Mouse (Mus musculus) hematopoietic multipotent progenitor cell, adult 10-12 weeks (in vitro differentiated cells): Measurements from ENCODE around the gene Ncln. TPM values are rescaled to one million over a fixed set of nuclear protein-coding genes. Genes with fewer than 3 reads are reported as not detected.

Experiments used
- polyA plus RNA-seq: library from polyadenylated mRNA; stranded (reverse); fragments of >175 nt; gene quantifications from 2 replicates; pipeline ENCODE4 v1.2.3, GENCODE M21; 2012; ENCODE audit warnings: low replicate concordance

The Ncln gene
- 160 and 386 TPM in 2 replicates for polyA plus RNA-seq

GRCm38 (mm10) chr10:81496264-81496901 lies at the start of gene Ncln:
Ncln (minus strand) TSS chr10:81496392.

DNA sequence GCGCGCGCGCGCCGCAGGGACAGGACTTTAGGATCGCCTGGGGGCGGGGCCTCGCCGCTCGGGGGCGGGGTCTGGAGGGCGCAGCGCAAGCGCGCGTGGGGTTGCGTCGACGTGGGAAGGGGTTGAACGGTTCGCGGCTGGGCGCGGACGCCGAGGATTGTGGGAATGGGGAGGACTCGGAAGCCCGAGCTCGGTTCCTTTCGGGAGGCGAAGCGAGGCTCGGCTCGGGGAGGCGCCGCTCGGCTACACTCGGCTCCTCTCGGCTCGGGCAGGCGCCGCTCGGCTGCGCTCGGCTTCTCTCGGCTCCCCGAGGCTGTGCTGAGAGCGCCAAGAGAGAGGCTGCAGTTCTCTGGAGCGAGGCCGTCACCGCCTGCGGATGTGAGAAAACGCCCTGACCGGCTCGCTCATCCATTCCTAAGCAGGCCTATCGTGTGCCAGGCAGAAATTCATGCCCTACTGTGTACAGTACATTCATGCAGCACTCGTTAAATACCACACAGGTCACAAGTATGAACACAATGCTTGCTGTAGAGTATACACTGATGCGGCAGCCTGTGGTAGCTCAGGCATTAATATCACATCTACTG lies 49.1 kb upstream of the Ncln start, which contains the start of gene Gna11:
Gene Gna11, minus strand, starts transcription at position 30 of the 587 bp plus-strand sequence.

DNA sequence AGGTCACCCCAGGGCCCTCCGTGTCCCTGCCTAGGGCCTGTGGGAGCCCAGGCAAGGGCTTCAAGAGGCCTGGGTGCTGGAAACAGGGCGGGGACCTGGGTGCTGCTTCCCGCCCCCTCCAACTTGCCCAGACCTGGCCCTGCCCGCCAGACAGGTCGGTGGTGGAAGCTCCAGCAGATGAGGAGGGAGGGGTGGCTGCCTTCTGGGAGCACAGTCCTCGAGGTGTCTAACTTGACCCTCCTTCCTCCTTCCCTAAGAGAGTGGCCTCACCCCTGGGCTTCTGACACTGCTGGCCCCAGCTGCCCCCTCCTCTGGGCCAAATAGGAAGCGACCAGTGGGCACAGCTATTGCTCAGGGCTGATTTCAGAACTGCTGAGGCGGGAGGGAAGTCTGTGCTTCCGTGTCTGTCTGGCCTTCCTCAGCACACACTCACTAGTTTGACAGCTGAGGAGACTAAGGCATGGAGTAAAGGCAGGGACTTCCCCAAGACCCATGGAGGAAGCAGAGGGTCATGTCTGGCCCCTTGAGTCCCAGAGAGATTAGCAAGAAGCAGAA lies 27.9 kb upstream of the Ncln start, which contains the start of gene Gna15:
Gene Gna15, minus strand, starts transcription at position 175 of the 555 bp plus-strand sequence.

GRCm38 (mm10) chr10:81500032-81500431 lies 3.8 kb upstream of the Ncln start, which contains the start of gene S1pr4:
S1pr4 (minus strand) TSS chr10:81500132.

DNA sequence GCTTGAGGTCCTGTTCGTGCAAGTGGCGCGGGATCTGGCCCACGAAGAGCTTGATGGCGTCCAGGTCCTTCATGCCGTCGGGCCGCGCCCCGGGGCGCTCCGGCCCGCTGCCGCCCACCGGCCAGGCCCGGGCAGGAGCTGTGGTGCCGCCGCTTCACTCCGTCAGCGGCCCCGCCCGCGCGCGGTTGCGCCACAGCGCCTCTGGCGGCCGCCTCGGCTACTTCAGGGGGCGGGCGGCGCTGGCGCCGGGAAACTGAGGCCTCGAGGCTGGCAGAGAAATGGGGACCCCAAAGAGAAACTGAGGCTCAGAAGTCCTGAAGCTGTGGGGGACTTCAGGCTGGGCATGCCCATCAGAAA lies 13.7 kb downstream of the Ncln start, which contains the start of gene Celf5:
Gene Celf5, minus strand, starts transcription at position 177 of the 357 bp plus-strand sequence.

GRCm38 (mm10) chr10:81455181-81455895 lies 40.9 kb downstream of the Ncln start, which contains the start of gene Nfic:
Nfic (minus strand) TSS chr10:81455635.

Other genes starting within 250 kb of the Ncln start
- gene Matk, start 243.5 kb downstream of the Ncln start, polyA plus RNA-seq = 31.4 and 107 TPM in 2 replicates
- 314 and 329 TPM in 2 replicates for gene Mrpl54, start 229.5 kb downstream of the Ncln start, polyA plus RNA-seq
- gene Apba3, start 229.4 kb downstream of the Ncln start, polyA plus RNA-seq = 70.4 and 133 TPM in 2 replicates
- 15.0 and 35.0 TPM in 2 replicates for gene Tjp3, start 204.8 kb downstream of the Ncln start, polyA plus RNA-seq
- 245 and 665 TPM in 2 replicates for gene Pip5k1c, start 203.4 kb downstream of the Ncln start, polyA plus RNA-seq
- 60.3 and 77.6 TPM in 2 replicates for gene Cactin, start 175.3 kb downstream of the Ncln start, polyA plus RNA-seq
- gene Tbxa2r, start 167.7 kb downstream of the Ncln start, polyA plus RNA-seq = 29.6 and 30.6 TPM in 2 replicates
- 3.1 and 6.9 TPM in 2 replicates for gene Gipc3, start 153.1 kb downstream of the Ncln start, polyA plus RNA-seq
- 184 and 481 TPM in 2 replicates for gene Hmg20b, start 145.9 kb downstream of the Ncln start, polyA plus RNA-seq
- gene Mfsd12, start 138.9 kb downstream of the Ncln start, polyA plus RNA-seq = 20.8 and 31.1 TPM in 2 replicates
- 11.6 and 18.6 TPM in 2 replicates for gene 4930404N11Rik, start 130.6 kb downstream of the Ncln start, polyA plus RNA-seq
- 48.1 and 72.7 TPM in 2 replicates for gene Fzr1, start 117.9 kb downstream of the Ncln start, polyA plus RNA-seq
- 76.4 and 107 TPM in 2 replicates for gene Dohh, start 112.0 kb downstream of the Ncln start, polyA plus RNA-seq
- 1.2 and 4.2 TPM in 2 replicates for gene Gm48551, start 111.9 kb downstream of the Ncln start, polyA plus RNA-seq
- gene Gm48552, start 107.4 kb downstream of the Ncln start, polyA plus RNA-seq = 8.9 and 18.4 TPM in 2 replicates
- gene Smim24, start 103.3 kb downstream of the Ncln start, polyA plus RNA-seq = 3.0 and 3.7 TPM in 2 replicates
- 136 and 414 TPM in 2 replicates for gene Nfic, start 40.8 kb downstream of the Ncln start, polyA plus RNA-seq
- gene Celf5, start 13.7 kb downstream of the Ncln start, polyA plus RNA-seq = 0.16 and 0.55 TPM in 2 replicates
- 82.3 and 109 TPM in 2 replicates for gene S1pr4, start 3.7 kb upstream of the Ncln start, polyA plus RNA-seq
- gene Gna15, start 27.8 kb upstream of the Ncln start, polyA plus RNA-seq = 14.8 and 33.6 TPM in 2 replicates
- 23.0 and 28.3 TPM in 2 replicates for gene Gna11, start 48.8 kb upstream of the Ncln start, polyA plus RNA-seq
- 1,473 and 2,763 TPM in 2 replicates for gene Aes, start 63.1 kb upstream of the Ncln start, polyA plus RNA-seq
- 8.9 and 15.5 TPM in 2 replicates for gene Tle2, start 78.2 kb upstream of the Ncln start, polyA plus RNA-seq
- 1.2 and 2.5 TPM in 2 replicates for gene Tle6, start 104.7 kb upstream of the Ncln start, polyA plus RNA-seq
- gene BC025920, start 109.9 kb upstream of the Ncln start, polyA plus RNA-seq = 0.20 and 0.92 TPM in 2 replicates
- 67.6 and 143 TPM in 2 replicates for gene Sirt6, start 131.4 kb upstream of the Ncln start, polyA plus RNA-seq
- gene Ankrd24, start 132.1 kb upstream of the Ncln start, polyA plus RNA-seq = 3.8 and 6.2 TPM in 2 replicates
- gene Gm10778, start 152.7 kb upstream of the Ncln start, polyA plus RNA-seq = 0.52 TPM in 1 of 2 replicates, not detected in the other
- gene Zfp433, start 208.4 kb upstream of the Ncln start, polyA plus RNA-seq = 0.09 and 0.93 TPM in 2 replicates